Comparison of ENCODE assay signal across 8 mouse cellular contexts in genomic region chr11:87448476-87449199, GRCm38 (mm10). TPM values are rescaled to one million over a fixed set of nuclear protein-coding genes. Genes with fewer than 3 reads are reported as not detected.
DNase-seq lines count a peak whose midpoint lies in the region; ATAC-seq and TF ChIP-seq lines count a peak whose summit lies in the region.
"Not testable (repeated sequence)": the region's sequence is repeated elsewhere in the genome, so short reads cannot be mapped to it uniquely, and the experiment has no call there.

No protein-coding gene starts in this region.

- peak; percentile 80 for DNase-seq in 3134 (ENCODE audit: extremely low read depth, insufficient read length, low spot score)
- DNase-seq in adrenal gland, postnatal 10 days = peak; percentile 42
- DNase-seq in embryonic facial prominence, embryonic 11.5 days (ENCODE audit: low spot score) = peak; percentile 88
- DNase-seq in heart, adult 2 months = peak in 1 of 2 experiments; percentile 31
- DNase-seq in kidney, adult 11 months = peak; percentile 67
- peak; percentile 80 for DNase-seq in limb, embryonic 11.5 days (ENCODE audit: low spot score)
- peak; percentile 73 for DNase-seq in midbrain, embryonic 10.5 days (ENCODE audit: low spot score)
- peak; percentile 50 for DNase-seq in right cerebral cortex, postnatal 14 days

- H3K4me2 ChIP-seq in embryonic facial prominence, embryonic 11.5 days (ENCODE audit: low read depth, low read length); limb, embryonic 11.5 days (ENCODE audit: low read depth, severe bottlenecking): not testable (repeated sequence)

- H3K27me3 ChIP-seq in embryonic facial prominence, embryonic 11.5 days (ENCODE audit: control insufficient read depth, insufficient read depth, low read length); heart, adult 2 months (ENCODE audit: control insufficient read depth, insufficient read depth, low read length); limb, embryonic 11.5 days (ENCODE audit: control insufficient read depth, insufficient read depth, low read length); midbrain, embryonic 10.5 days (ENCODE audit: low read depth, poor library complexity, severe bottlenecking): not testable (repeated sequence)

- TF ChIP-seq POLR2A in heart, adult 2 months (IDR thresholded peaks at IDR 0.05; ENCODE audit: insufficient read depth, low read depth, low read length) = 0 out of 2 replicates have a peak, but pooled peaks have one; percentile 50

- H3K4me3 ChIP-seq in embryonic facial prominence, embryonic 11.5 days (ENCODE audit: low read depth, low read length); limb, embryonic 11.5 days (ENCODE audit: low read depth, low read length): not testable (repeated sequence)
- peak overlapping the region; percentile 51 for H3K4me3 ChIP-seq in heart, adult 2 months
- peak overlapping the region; percentile 46; the same call in 1 of the 2 replicates for H3K4me3 ChIP-seq in midbrain, embryonic 10.5 days

- not testable (repeated sequence) for TF ChIP-seq CTCF in heart, adult 2 months (IDR thresholded peaks at IDR 0.05)

- H3K9me3 ChIP-seq in embryonic facial prominence, embryonic 11.5 days (replicated peaks; ENCODE audit: control insufficient read depth, low read length); limb, embryonic 11.5 days (ENCODE audit: control insufficient read depth, low read length); midbrain, embryonic 10.5 days (replicated peaks): not testable (repeated sequence)

- H3K79me2 ChIP-seq in heart, adult 2 months (replicated peaks; ENCODE audit: control insufficient read depth, insufficient read depth, low read length) = not testable (repeated sequence)

- H3K9ac ChIP-seq in embryonic facial prominence, embryonic 11.5 days (replicated peaks; ENCODE audit: low read length); limb, embryonic 11.5 days (ENCODE audit: low read length): not testable (repeated sequence)
- peak overlapping the region; percentile 68 for H3K9ac ChIP-seq in heart, adult 2 months (ENCODE audit: low read depth, low read length)

- ATAC-seq in embryonic facial prominence, embryonic 11.5 days (replicated peaks; ENCODE audit: insufficient number of reproducible peaks, low FRiP score, low TSS enrichment, low read depth) = peak; percentile 97
- peak; percentile 95 for ATAC-seq in limb, embryonic 11.5 days (ENCODE audit: insufficient number of reproducible peaks, low FRiP score, low TSS enrichment, low read depth)

- intact Hi-C loops in heart, adult 2 months (cut with DNase I) = not testable (repeated sequence)

- not testable (repeated sequence) for TF ChIP-seq EP300 in heart, adult 2 months (IDR thresholded peaks at IDR 0.05; ENCODE audit: insufficient read depth, low read depth, low read length)

- H3K27ac ChIP-seq in embryonic facial prominence, embryonic 11.5 days (replicated peaks; ENCODE audit: low read depth, low read length); limb, embryonic 11.5 days (replicated peaks; ENCODE audit: low read depth, low read length): not testable (repeated sequence)
- H3K27ac ChIP-seq in heart, adult 2 months = peak overlapping the region; percentile 80
- H3K27ac ChIP-seq in midbrain, embryonic 10.5 days (replicated peaks) = peak overlapping the region; percentile 83

- H3K36me3 ChIP-seq in embryonic facial prominence, embryonic 11.5 days (replicated peaks; ENCODE audit: control insufficient read depth, insufficient read depth, low read depth, low read length); heart, adult 2 months (ENCODE audit: control insufficient read depth, insufficient read depth, low read length); limb, embryonic 11.5 days (ENCODE audit: control insufficient read depth, insufficient read depth, low read length); midbrain, embryonic 10.5 days: not testable (repeated sequence)

- H3K4me1 ChIP-seq in embryonic facial prominence, embryonic 11.5 days (ENCODE audit: control insufficient read depth, insufficient read depth, low read length); heart, adult 2 months (ENCODE audit: control insufficient read depth, insufficient read depth, low read length); limb, embryonic 11.5 days (ENCODE audit: control insufficient read depth, insufficient read depth, low read length): not testable (repeated sequence)
- peaks cover 16% of the 10 kb centered on the region for H3K4me1 ChIP-seq in midbrain, embryonic 10.5 days

- WGBS in embryonic facial prominence, embryonic 11.5 days = 0% methylated on average over 6 of the region's 32 CpGs
- under 1% methylated on average over 6 of the region's 32 CpGs for WGBS in heart, adult 2 months
- 0% methylated on average over 6 of the region's 32 CpGs for WGBS in limb, embryonic 11.5 days
- under 1% methylated on average over 6 of the region's 32 CpGs for WGBS in midbrain, embryonic 10.5 days

RNA-seq across cellular contexts. Expression of gene Tex14, which starts 43.8 kb away (rescaled TPM):
- under 1 TPM; 0.58 to 0.90 TPM for total RNA-seq in adrenal gland, postnatal 10 days (2021)
- polyA plus RNA-seq in embryonic facial prominence, embryonic 11.5 days (2014; fragmentation: Nextera tagmentation; extraction: Ambion mirVana) = 0.42 and 0.80 TPM in 2 replicates
- total RNA-seq in heart, adult 2 months (2021) = under 1 TPM in 1 of 2 experiments, not detected in 1; 0.23 TPM
- polyA plus RNA-seq in heart, adult 2 months (2012; rRNA removed) = 0.08 and 0.35 TPM in 2 replicates
- 0.13 and 0.60 TPM in 2 replicates for polyA plus RNA-seq in limb, embryonic 11.5 days (2014; fragmentation: Nextera tagmentation; extraction: Ambion mirVana)
- polyA plus RNA-seq in midbrain, embryonic 10.5 days (2016; fragmentation: Nextera tagmentation; extraction: Ambion mirVana) = 0.37 TPM in 1 of 2 replicates, not detected in the other

RNA-seq across cellular contexts. Expression of gene Rad51c, which starts 43.9 kb away (rescaled TPM):
- 1 to 10 TPM; 3.2 to 3.3 TPM for total RNA-seq in adrenal gland, postnatal 10 days (2021)
- 12.1 and 13.5 TPM in 2 replicates for polyA plus RNA-seq in embryonic facial prominence, embryonic 11.5 days (2014; fragmentation: Nextera tagmentation; extraction: Ambion mirVana)
- 1 to 10 TPM in 1 of 2 experiments, under 1 TPM in 1; 0.89 to 1.7 TPM for total RNA-seq in heart, adult 2 months (2021)
- 0.35 and 0.97 TPM in 2 replicates for polyA plus RNA-seq in heart, adult 2 months (2012; rRNA removed)
- polyA plus RNA-seq in limb, embryonic 11.5 days (2014; fragmentation: Nextera tagmentation; extraction: Ambion mirVana) = 14.3 and 14.5 TPM in 2 replicates
- polyA plus RNA-seq in midbrain, embryonic 10.5 days (2016; fragmentation: Nextera tagmentation; extraction: Ambion mirVana) = 13.1 and 15.1 TPM in 2 replicates
